Mouse (Mus musculus) MEL (cell line): ENCODE measurements around the gene Lpgat1.

Experiments used
- BHLHE40 ChIP-seq: IDR thresholded peaks from 2 replicates; pipeline ENCODE4 v1.6.1; 2012; ENCODE audit warnings: low read depth, mild to moderate bottlenecking, inconsistent platforms, low read length, improper control_type of control experiment, borderline replicate concordance
- CTCF ChIP-seq, 3 experiments: IDR thresholded peaks in 2 of 3; conservative IDR thresholded peaks in 1 of 3; 2 replicates each; pipeline ENCODE4 v1.5.1; 2011 to 2012; ENCODE audit warnings: low read length in 3 of 3, low read depth in 2 of 3, mild to moderate bottlenecking in 2 of 3, improper control_type of control experiment in 1 of 3, inconsistent platforms in 1 of 3, mixed read lengths in 1 of 3, moderate library complexity in 1 of 3; ENCODE audit not compliant: control insufficient read depth in 1 of 3, insufficient read depth in 1 of 3, poor library complexity in 1 of 3, severe bottlenecking in 1 of 3
- EP300 ChIP-seq, 2 experiments: IDR thresholded peaks; 2 replicates each; pipeline ENCODE4 v1.6.1; 2011; ENCODE audit warnings: improper control_type of control experiment in 2 of 2, low read length in 2 of 2, low read depth in 1 of 2, mild to moderate bottlenecking in 1 of 2
- HCFC1 ChIP-seq: IDR thresholded peaks from 2 replicates; pipeline ENCODE4 v1.6.1; 2012; ENCODE audit warnings: low read depth, mild to moderate bottlenecking, inconsistent platforms, low read length, improper control_type of control experiment, moderate library complexity
- POLR2A ChIP-seq, 2 experiments: IDR thresholded peaks; 2 replicates each; pipeline ENCODE4 v1.6.1; 2011 to 2012; ENCODE audit warnings: low read length in 2 of 2, mild to moderate bottlenecking in 2 of 2, control low read depth in 1 of 2, improper control_type of control experiment in 1 of 2, low read depth in 1 of 2, moderate library complexity in 1 of 2; ENCODE audit not compliant: control insufficient read depth in 1 of 2, insufficient read depth in 1 of 2, poor library complexity in 1 of 2
- POLR2AphosphoS5 ChIP-seq: IDR thresholded peaks from 2 replicates; pipeline ENCODE4 v1.6.1; 2012; ENCODE audit warnings: low read depth, borderline replicate concordance, mild to moderate bottlenecking, inconsistent platforms, low read length, moderate library complexity, mixed read lengths
- SMC3 ChIP-seq: IDR thresholded peaks from 2 replicates; pipeline ENCODE4 v1.6.1; 2011; ENCODE audit warnings: low read depth, low read length, improper control_type of control experiment

DNA sequence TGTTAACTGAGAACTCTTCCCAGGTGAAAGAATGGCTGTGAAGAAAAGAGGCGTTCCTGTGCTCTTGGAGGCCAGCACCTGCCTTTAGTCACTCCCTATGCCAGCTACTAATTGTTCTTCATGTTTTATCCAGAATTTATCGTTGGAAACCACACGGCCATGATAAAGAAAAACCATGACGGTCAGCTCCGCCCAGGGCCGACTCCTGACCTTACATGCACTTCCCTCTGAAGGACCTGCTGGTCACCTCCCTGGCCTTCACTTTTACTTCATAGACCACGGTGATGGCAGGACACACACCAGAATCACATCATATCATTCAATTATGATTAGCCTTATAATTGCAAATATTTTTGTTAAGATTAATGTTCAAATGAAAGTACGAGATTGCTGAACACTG, 57.5 kb downstream of the Lpgat1 start:
- TF ChIP-seq SMC3 (no peak), POLR2A (IDR thresholded peaks at IDR 0.05; ENCODE audit: control insufficient read depth in 1 of 2, insufficient read depth in 1 of 2, low read depth in 1 of 2, low read length in 2 of 2, poor library complexity in 1 of 2) (no peak), BHLHE40 (no peak), POLR2AphosphoS5 (no peak), CTCF (IDR thresholded peaks at IDR 0.05 in 2 of 3, conservative IDR thresholded peaks at IDR 0.05 in 1 of 3; ENCODE audit: control insufficient read depth in 1 of 3, insufficient read depth in 1 of 3, low read depth in 2 of 3, low read length in 3 of 3, poor library complexity in 1 of 3, severe bottlenecking in 1 of 3) (no peak), EP300 (IDR thresholded peaks at IDR 0.05; ENCODE audit: low read depth in 1 of 2, low read length in 2 of 2) (no peak), HCFC1 (no peak)
